Mouse (Mus musculus) MEL (cell line): ENCODE data around the gene Il3. TPM values are rescaled to one million over a fixed set of nuclear protein-coding genes. Genes with fewer than 3 reads are reported as not detected.

Source experiments
- DNase-seq: peaks from one replicate; pipeline ENCODE4 v3.0.0; 2011; ENCODE audit warnings: low read depth, low spot score
- H3K27ac ChIP-seq: 2 replicates; pipeline ENCODE4 v1.5.1; 2012; ENCODE audit warnings: low read depth, mild to moderate bottlenecking, control low read depth, low read length, moderate library complexity; ENCODE audit not compliant: control insufficient read depth
- H3K27me3 ChIP-seq, 2 experiments: fragments of 150-350 bp in 1 of 2; sonication (generic) in 1 of 2; 2 replicates each; pipeline ENCODE4 v1.6.1; 2012; ENCODE audit warnings: low read length in 2 of 2, mild to moderate bottlenecking in 2 of 2, improper control_type of control experiment in 1 of 2, moderate library complexity in 1 of 2; ENCODE audit not compliant: insufficient read depth in 2 of 2, control insufficient read depth in 1 of 2
- H3K36me3 ChIP-seq, 2 experiments: 2 replicates each; pipeline ENCODE4 v1.6.1; 2012 to 2014; ENCODE audit warnings: low read length in 2 of 2, improper control_type of control experiment in 1 of 2, inconsistent platforms in 1 of 2, mild to moderate bottlenecking in 1 of 2; ENCODE audit not compliant: insufficient read depth in 2 of 2, control insufficient read depth in 1 of 2
- H3K4me1 ChIP-seq, 2 experiments: fragments of 150-350 bp in 1 of 2; sonication (generic) in 1 of 2; 2 replicates each; pipeline ENCODE4 v1.6.1; 2012; ENCODE audit warnings: low read length in 2 of 2, improper control_type of control experiment in 1 of 2, mild to moderate bottlenecking in 1 of 2; ENCODE audit not compliant: insufficient read depth in 2 of 2, control insufficient read depth in 1 of 2
- H3K4me3 ChIP-seq, 2 experiments: fragments of 150-350 bp in 1 of 2; sonication (generic) in 1 of 2; 2 replicates each; pipeline ENCODE4 v1.5.1; 2012; ENCODE audit warnings: low read depth in 2 of 2, low read length in 2 of 2, mild to moderate bottlenecking in 2 of 2, moderate library complexity in 2 of 2, control low read depth in 1 of 2, improper control_type of control experiment in 1 of 2; ENCODE audit not compliant: control insufficient read depth in 1 of 2, insufficient read depth in 1 of 2
- H3K79me2 ChIP-seq: 2 replicates; pipeline ENCODE4 v1.6.1; 2012; ENCODE audit warnings: mild to moderate bottlenecking, low read length, moderate library complexity; ENCODE audit not compliant: control insufficient read depth, poor library complexity, insufficient read depth
- H3K9ac ChIP-seq: 2 replicates; pipeline ENCODE4 v1.6.1; 2012; ENCODE audit warnings: low read depth, mild to moderate bottlenecking, control low read depth, low read length, moderate library complexity; ENCODE audit not compliant: control insufficient read depth, poor library complexity, severe bottlenecking
- H3K9me3 ChIP-seq: fragments of 150-350 bp; sonication (generic); replicated peaks from 2 replicates; pipeline ENCODE4 v1.6.1; 2012; ENCODE audit warnings: mild to moderate bottlenecking, low read length, improper control_type of control experiment, moderate library complexity; ENCODE audit not compliant: insufficient read depth
- BHLHE40 ChIP-seq: IDR thresholded peaks from 2 replicates; pipeline ENCODE4 v1.6.1; 2012; ENCODE audit warnings: low read depth, mild to moderate bottlenecking, inconsistent platforms, low read length, improper control_type of control experiment, borderline replicate concordance
- ELF1 ChIP-seq: IDR thresholded peaks from 2 replicates; pipeline ENCODE4 v1.6.1; 2014; ENCODE audit warnings: low read depth, mild to moderate bottlenecking, inconsistent platforms, low read length, improper control_type of control experiment, moderate library complexity
- EP300 ChIP-seq, 2 experiments: IDR thresholded peaks; 2 replicates each; pipeline ENCODE4 v1.6.1; 2011; ENCODE audit warnings: improper control_type of control experiment in 2 of 2, low read length in 2 of 2, low read depth in 1 of 2, mild to moderate bottlenecking in 1 of 2
- ETS1 ChIP-seq: IDR thresholded peaks from 2 replicates; pipeline ENCODE4 v1.6.1; 2012; ENCODE audit warnings: low read depth, mild to moderate bottlenecking, inconsistent platforms, low read length, improper control_type of control experiment, moderate library complexity
- GATA1 ChIP-seq: IDR thresholded peaks from 2 replicates; pipeline ENCODE4 v1.6.1; 2011; ENCODE audit warnings: low read depth, low read length, improper control_type of control experiment
- HCFC1 ChIP-seq: IDR thresholded peaks from 2 replicates; pipeline ENCODE4 v1.6.1; 2012; ENCODE audit warnings: low read depth, mild to moderate bottlenecking, inconsistent platforms, low read length, improper control_type of control experiment, moderate library complexity
- JUND ChIP-seq: IDR thresholded peaks from 2 replicates; pipeline ENCODE4 v1.6.1; 2011; ENCODE audit warnings: low read depth, mild to moderate bottlenecking, improper control_type of control experiment, low read length
- KAT2A ChIP-seq: conservative IDR thresholded peaks from 2 replicates; pipeline ENCODE4 v1.6.1; 2012; ENCODE audit warnings: low read depth, low read length, improper control_type of control experiment, inconsistent platforms
- MAFK ChIP-seq: IDR thresholded peaks from 2 replicates; pipeline ENCODE4 v1.6.1; 2011; ENCODE audit warnings: low read depth, mild to moderate bottlenecking, low read length, improper control_type of control experiment, borderline replicate concordance
- MAX ChIP-seq: IDR thresholded peaks from 2 replicates; pipeline ENCODE4 v1.6.1; 2011; ENCODE audit warnings: low read length, improper control_type of control experiment
- MAZ ChIP-seq: IDR thresholded peaks from 2 replicates; pipeline ENCODE4 v1.6.1; 2012; ENCODE audit warnings: low read depth, mild to moderate bottlenecking, inconsistent platforms, low read length, improper control_type of control experiment
- MXI1 ChIP-seq: IDR thresholded peaks from 2 replicates; pipeline ENCODE4 v1.6.1; 2011; ENCODE audit warnings: mild to moderate bottlenecking, low read depth, low read length, improper control_type of control experiment
- MYC ChIP-seq: IDR thresholded peaks from 2 replicates; pipeline ENCODE4 v1.6.1; 2011; ENCODE audit warnings: low read depth, mild to moderate bottlenecking, low read length, improper control_type of control experiment, moderate library complexity
- NELFE ChIP-seq: IDR thresholded peaks from 2 replicates; pipeline ENCODE4 v1.6.1; 2011; ENCODE audit warnings: low read depth, low read length, improper control_type of control experiment
- RAD21 ChIP-seq: IDR thresholded peaks from 2 replicates; pipeline ENCODE4 v1.6.1; 2011; ENCODE audit warnings: mild to moderate bottlenecking, low read depth, low read length, improper control_type of control experiment
- RCOR1 ChIP-seq: IDR thresholded peaks from 2 replicates; pipeline ENCODE4 v1.6.1; 2012; ENCODE audit warnings: low read depth, mild to moderate bottlenecking, inconsistent platforms, low read length, improper control_type of control experiment
- TAL1 ChIP-seq: IDR thresholded peaks from 2 replicates; pipeline ENCODE4 v1.6.1; 2012; ENCODE audit warnings: mild to moderate bottlenecking, inconsistent platforms, low read length, moderate library complexity, mixed read lengths
- TBP ChIP-seq: IDR thresholded peaks from 2 replicates; pipeline ENCODE4 v1.8.0; 2011; ENCODE audit warnings: low read depth, low read length, improper control_type of control experiment
- TCF12 ChIP-seq: IDR thresholded peaks from 2 replicates; pipeline ENCODE4 v1.6.1; 2014; ENCODE audit warnings: low read depth, mild to moderate bottlenecking, inconsistent platforms, low read length, improper control_type of control experiment, moderate library complexity
- UBTF ChIP-seq: IDR thresholded peaks from 2 replicates; pipeline ENCODE4 v1.6.1; 2012; ENCODE audit warnings: low read depth, mild to moderate bottlenecking, inconsistent platforms, low read length, improper control_type of control experiment, moderate library complexity, borderline replicate concordance; ENCODE audit not compliant: insufficient read depth
- USF1 ChIP-seq: IDR thresholded peaks from 2 replicates; pipeline ENCODE4 v1.6.1; 2014; ENCODE audit warnings: low read depth, mild to moderate bottlenecking, inconsistent platforms, low read length, improper control_type of control experiment, moderate library complexity
- polyA plus RNA-seq, 2 experiments: library from polyadenylated mRNA; stranded (reverse) in 1 of 2; unstranded in 1 of 2; fragments of >175 nt in 1 of 2; fragments of >200 nt in 1 of 2; gene quantifications; 2 replicates each; pipeline versions ENCODE4 v1.2.1 to v1.2.4; 2012; ENCODE audit warnings: low replicate concordance in 2 of 2, low read depth in 1 of 2; ENCODE audit not compliant: insufficient read length in 2 of 2, insufficient read depth in 1 of 2, missing spikeins in 1 of 2
- total RNA-seq: library from RNA; depleted of rRNA; stranded (reverse); fragments of 300-350 nt; gene quantifications from 2 replicates; pipeline ENCODE4 v1.2.3, GENCODE M21; 2012

Gene Il3
- total and polyA plus RNA-seq, 3 experiments: not detected

DNA sequence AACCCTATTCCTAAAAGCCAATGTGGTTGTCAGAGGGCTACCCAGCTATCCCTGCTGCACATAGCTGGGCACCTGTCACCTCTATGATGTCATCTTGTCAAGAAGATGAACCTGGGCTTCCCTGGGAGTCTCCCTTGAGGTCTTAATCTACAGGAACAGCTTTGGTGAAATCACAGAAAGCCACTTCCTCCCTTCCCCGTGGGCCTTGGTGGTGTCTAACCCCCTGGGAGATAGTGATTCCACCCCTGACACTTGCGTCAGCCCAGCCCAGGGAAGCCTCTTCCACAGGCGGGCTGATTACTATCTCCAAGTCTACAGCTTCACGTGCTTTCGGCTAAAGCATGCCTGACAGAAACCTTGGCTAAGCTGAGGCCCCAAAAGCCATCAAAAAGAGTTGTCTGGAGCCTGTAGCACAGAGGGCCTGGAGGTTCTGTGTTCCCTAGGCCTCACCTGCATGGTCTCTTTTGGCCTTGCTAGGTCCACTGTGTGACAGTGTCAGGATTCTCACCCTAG is 4.4 kb upstream of the Il3 start:
- Histone ChIP-seq H3K4me3 (no peak overlapping the region), H3K27ac (no peak overlapping the region), H3K79me2 (no peaks in the 10 kb centered on the region), H3K27me3 (no peaks in the 10 kb centered on the region), H3K4me1 (peaks cover 5 to 39% of the 10 kb centered on the region in 2 experiments), H3K36me3 (peaks cover 0 to 33% of the 10 kb centered on the region in 2 experiments; a peak in 2 of 4 replicates), H3K9me3 (no peaks in the 10 kb centered on the region), H3K9ac (no peak overlapping the region)
- peak; percentile 59 for DNase-seq
- TF ChIP-seq MYC (0 out of 2 replicates have a peak, but pooled peaks have one; percentile 29), RAD21 (no peak), MAZ (no peak), MXI1 (peak; percentile 73; the same call in 1 of the 2 replicates), UBTF (no peak), ETS1 (peak; percentile 76), KAT2A (no peak), RCOR1 (peak; percentile 93), JUND (no peak), USF1 (peak; percentile 44; the same call in 1 of the 2 replicates), EP300 (IDR thresholded peaks at IDR 0.05; ENCODE audit: low read depth in 1 of 2, low read length in 2 of 2) (peak in 1 of 2 experiments; percentile 65; a peak in 2 of 4 replicates), TBP (no peak), TAL1 (peak; percentile 44), ELF1 (no peak), NELFE (no peak), TCF12 (peak; percentile 79), MAFK (no peak), MAX (peak; percentile 58; the same call in 1 of the 2 replicates), GATA1 (peak; percentile 58; the same call in 1 of the 2 replicates), BHLHE40 (peak; percentile 83), HCFC1 (no peak)
